Mouse (Mus musculus) spleen, adult 2 months (tissue): ENCODE measurements around the gene Armc3.

Experiments used
- CTCF ChIP-seq: fragments of 200-500 bp; IDR thresholded peaks from 2 replicates; pipeline ENCODE4 v1.5.1; 2011; ENCODE audit warnings: mild to moderate bottlenecking, inconsistent platforms; ENCODE audit not compliant: insufficient read depth, insufficient read length, insufficient replicate concordance; ENCODE audit errors: extremely low read depth
- POLR2A ChIP-seq: fragments of 200-500 bp; IDR thresholded peaks from 2 replicates; pipeline ENCODE4 v1.6.1; 2011; ENCODE audit warnings: low read depth, low read length, inconsistent platforms

- TF ChIP-seq CTCF (no peak), POLR2A (no peak)
Measured at GRCm38 (mm10) chr2:19270709-19271120, 71.6 kb downstream of the Armc3 start.
